Mouse (Mus musculus): ENCODE data around the gene Plac8. TPM values are rescaled to one million over a fixed set of nuclear protein-coding genes. Genes with fewer than 3 reads are reported as not detected.

Plac8 gene
- polyA plus RNA-seq, 1 experiment from 2014 or later: 34.3 TPM

- ATAC-seq (replicated peaks; ENCODE audit: low FRiP score) (no peak), DNase-seq (ENCODE audit: low spot score) (no peak)
- no peaks in the 10 kb centered on the region for H3K9me3 ChIP-seq (ENCODE audit: control insufficient read depth, low read length)
- no peak overlapping the region for H3K4me3 ChIP-seq (ENCODE audit: low read depth, low read length)
- H3K27me3 ChIP-seq (replicated peaks; ENCODE audit: control insufficient read depth, insufficient read depth, low read length): no peaks in the 10 kb centered on the region
- 89% methylated on average over 3 of the region's 3 CpGs for WGBS
- no peak overlapping the region for H3K9ac ChIP-seq (ENCODE audit: low read depth, low read length)
- H3K36me3 ChIP-seq (ENCODE audit: control insufficient read depth, insufficient read depth, low read length): no peaks in the 10 kb centered on the region
- H3K4me2 ChIP-seq: no peak overlapping the region
- 0 out of 2 replicates have a peak, but pooled peaks cover 2% of the 10 kb centered on the region for H3K4me1 ChIP-seq (replicated peaks; ENCODE audit: control insufficient read depth, insufficient read depth, low read length)
- no peak overlapping the region for H3K27ac ChIP-seq (ENCODE audit: low read depth, low read length)
Measured at GRCm38 (mm10) chr5:100558783-100559182, 13.3 kb downstream of the Plac8 start.

GRCm38 (mm10) chr5:100557537-100557936, 14.5 kb downstream of the Plac8 start:
- 61% methylated on average over 9 of the region's 9 CpGs for WGBS

GRCm38 (mm10) chr5:100557019-100557418, 15.0 kb downstream of the Plac8 start:
- Histone ChIP-seq H3K4me1 (replicated peaks; ENCODE audit: control insufficient read depth, insufficient read depth, low read length) (0 out of 2 replicates have a peak, but pooled peaks cover 2% of the 10 kb centered on the region), H3K36me3 (ENCODE audit: control insufficient read depth, insufficient read depth, low read length) (no peaks in the 10 kb centered on the region), H3K4me2 (no peak overlapping the region), H3K27me3 (replicated peaks; ENCODE audit: control insufficient read depth, insufficient read depth, low read length) (no peaks in the 10 kb centered on the region), H3K9me3 (ENCODE audit: control insufficient read depth, low read length) (no peaks in the 10 kb centered on the region), H3K27ac (ENCODE audit: low read depth, low read length) (no peak overlapping the region), H3K9ac (ENCODE audit: low read depth, low read length) (no peak overlapping the region), H3K4me3 (ENCODE audit: low read depth, low read length) (no peak overlapping the region)
- 78% methylated on average over 14 of the region's 14 CpGs for WGBS
- ATAC-seq (replicated peaks; ENCODE audit: low FRiP score) (no peak), DNase-seq (ENCODE audit: low spot score) (no peak)

More at GRCm38 (mm10) chr5:100557537-100557936, 14.5 kb downstream of the Plac8 start:
- ATAC-seq (replicated peaks; ENCODE audit: low FRiP score) (no peak), DNase-seq (ENCODE audit: low spot score) (no peak)
- Histone ChIP-seq H3K4me2 (no peak overlapping the region), H3K4me3 (ENCODE audit: low read depth, low read length) (no peak overlapping the region), H3K27ac (ENCODE audit: low read depth, low read length) (no peak overlapping the region), H3K27me3 (replicated peaks; ENCODE audit: control insufficient read depth, insufficient read depth, low read length) (no peaks in the 10 kb centered on the region), H3K9ac (ENCODE audit: low read depth, low read length) (no peak overlapping the region), H3K9me3 (ENCODE audit: control insufficient read depth, low read length) (no peaks in the 10 kb centered on the region), H3K36me3 (ENCODE audit: control insufficient read depth, insufficient read depth, low read length) (no peaks in the 10 kb centered on the region), H3K4me1 (replicated peaks; ENCODE audit: control insufficient read depth, insufficient read depth, low read length) (0 out of 2 replicates have a peak, but pooled peaks cover 2% of the 10 kb centered on the region)

- H3K4me1 ChIP-seq (replicated peaks; ENCODE audit: control insufficient read depth, insufficient read depth, low read length): peaks cover 2% of the 10 kb centered on the region; the same call in 1 of the 2 replicates
- no peaks in the 10 kb centered on the region for H3K27me3 ChIP-seq (replicated peaks; ENCODE audit: control insufficient read depth, insufficient read depth, low read length)
- no peak overlapping the region for H3K27ac ChIP-seq (ENCODE audit: low read depth, low read length)
- WGBS: 58% methylated on average over 8 of the region's 8 CpGs
- no peak overlapping the region for H3K4me2 ChIP-seq
- no peaks in the 10 kb centered on the region for H3K9me3 ChIP-seq (ENCODE audit: control insufficient read depth, low read length)
- DNase-seq (ENCODE audit: low spot score) (no peak), ATAC-seq (replicated peaks; ENCODE audit: low FRiP score) (no peak)
- no peak overlapping the region for H3K9ac ChIP-seq (ENCODE audit: low read depth, low read length)
- no peak overlapping the region for H3K4me3 ChIP-seq (ENCODE audit: low read depth, low read length)
- H3K36me3 ChIP-seq (ENCODE audit: control insufficient read depth, insufficient read depth, low read length): peaks cover 9% of the 10 kb centered on the region
Measured at GRCm38 (mm10) chr5:100553426-100553825, 18.6 kb downstream of the Plac8 start.

- H3K36me3 ChIP-seq (ENCODE audit: control insufficient read depth, insufficient read depth, low read length): peaks cover 14% of the 10 kb centered on the region
- DNase-seq (ENCODE audit: low spot score) (no peak), ATAC-seq (replicated peaks; ENCODE audit: low FRiP score) (no peak; the same call in 1 of the 2 replicates)
- no peaks in the 10 kb centered on the region for H3K27me3 ChIP-seq (replicated peaks; ENCODE audit: control insufficient read depth, insufficient read depth, low read length)
- WGBS: 57% methylated on average over 2 of the region's 2 CpGs
- no peaks in the 10 kb centered on the region for H3K9me3 ChIP-seq (ENCODE audit: control insufficient read depth, low read length)
- H3K4me3 ChIP-seq (ENCODE audit: low read depth, low read length): no peak overlapping the region
- no peak overlapping the region for H3K9ac ChIP-seq (ENCODE audit: low read depth, low read length)
- H3K27ac ChIP-seq (ENCODE audit: low read depth, low read length): no peak overlapping the region
- no peak overlapping the region for H3K4me2 ChIP-seq
- no peaks in the 10 kb centered on the region; the same call in 1 of the 2 replicates for H3K4me1 ChIP-seq (replicated peaks; ENCODE audit: control insufficient read depth, insufficient read depth, low read length)
Measured at GRCm38 (mm10) chr5:100551952-100552351, 20.1 kb downstream of the Plac8 start.

GRCm38 (mm10) chr5:100550151-100550550, 21.9 kb downstream of the Plac8 start:
- Histone ChIP-seq H3K36me3 (ENCODE audit: control insufficient read depth, insufficient read depth, low read length) (peaks cover 20% of the 10 kb centered on the region), H3K9ac (ENCODE audit: low read depth, low read length) (no peak overlapping the region), H3K4me3 (ENCODE audit: low read depth, low read length) (no peak overlapping the region), H3K27me3 (replicated peaks; ENCODE audit: control insufficient read depth, insufficient read depth, low read length) (no peaks in the 10 kb centered on the region), H3K4me2 (no peak overlapping the region), H3K27ac (ENCODE audit: low read depth, low read length) (no peak overlapping the region), H3K4me1 (replicated peaks; ENCODE audit: control insufficient read depth, insufficient read depth, low read length) (no peaks in the 10 kb centered on the region; the same call in 1 of the 2 replicates), H3K9me3 (ENCODE audit: control insufficient read depth, low read length) (no peaks in the 10 kb centered on the region)
- DNase-seq (ENCODE audit: low spot score) (no peak), ATAC-seq (replicated peaks; ENCODE audit: low FRiP score) (no peak)
- 92% methylated on average over 1 of the region's 1 CpGs for WGBS

GRCm38 (mm10) chr5:100549311-100549710, 22.7 kb downstream of the Plac8 start:
- DNase-seq (ENCODE audit: low spot score): no peak
- H3K4me2 ChIP-seq: no peak overlapping the region

GRCm38 (mm10) chr5:100548236-100548635, 23.8 kb downstream of the Plac8 start:
- peaks cover 29% of the 10 kb centered on the region for H3K36me3 ChIP-seq (ENCODE audit: control insufficient read depth, insufficient read depth, low read length)
- no peaks in the 10 kb centered on the region; the same call in 1 of the 2 replicates for H3K4me1 ChIP-seq (replicated peaks; ENCODE audit: control insufficient read depth, insufficient read depth, low read length)
- H3K4me2 ChIP-seq: no peak overlapping the region
- H3K27me3 ChIP-seq (replicated peaks; ENCODE audit: control insufficient read depth, insufficient read depth, low read length): no peaks in the 10 kb centered on the region
- DNase-seq (ENCODE audit: low spot score) (no peak), ATAC-seq (replicated peaks; ENCODE audit: low FRiP score) (no peak)
- no peaks in the 10 kb centered on the region for H3K9me3 ChIP-seq (ENCODE audit: control insufficient read depth, low read length)
- 88% methylated on average over 2 of the region's 2 CpGs for WGBS
- no peak overlapping the region for H3K27ac ChIP-seq (ENCODE audit: low read depth, low read length)
- H3K9ac ChIP-seq (ENCODE audit: low read depth, low read length): no peak overlapping the region
- H3K4me3 ChIP-seq (ENCODE audit: low read depth, low read length): no peak overlapping the region

More at GRCm38 (mm10) chr5:100549311-100549710, 22.7 kb downstream of the Plac8 start:
- H3K9me3 ChIP-seq (ENCODE audit: control insufficient read depth, low read length): no peaks in the 10 kb centered on the region
- WGBS: 93% methylated on average over 4 of the region's 4 CpGs
- no peak for ATAC-seq (replicated peaks; ENCODE audit: low FRiP score)
- no peak overlapping the region for H3K4me3 ChIP-seq (ENCODE audit: low read depth, low read length)
- H3K27me3 ChIP-seq (replicated peaks; ENCODE audit: control insufficient read depth, insufficient read depth, low read length): no peaks in the 10 kb centered on the region
- no peak overlapping the region for H3K27ac ChIP-seq (ENCODE audit: low read depth, low read length)
- H3K9ac ChIP-seq (ENCODE audit: low read depth, low read length): no peak overlapping the region
- no peaks in the 10 kb centered on the region; the same call in 1 of the 2 replicates for H3K4me1 ChIP-seq (replicated peaks; ENCODE audit: control insufficient read depth, insufficient read depth, low read length)
- H3K36me3 ChIP-seq (ENCODE audit: control insufficient read depth, insufficient read depth, low read length): peaks cover 23% of the 10 kb centered on the region

GRCm38 (mm10) chr5:100546294-100547080, 25.6 kb downstream of the Plac8 start:
- DNase-seq (ENCODE audit: low spot score) (no peak), ATAC-seq (replicated peaks; ENCODE audit: low FRiP score) (no peak)
- Histone ChIP-seq H3K9ac (ENCODE audit: low read depth, low read length) (no peak overlapping the region), H3K4me2 (no peak overlapping the region), H3K4me3 (ENCODE audit: low read depth, low read length) (no peak overlapping the region), H3K4me1 (replicated peaks; ENCODE audit: control insufficient read depth, insufficient read depth, low read length) (no peaks in the 10 kb centered on the region), H3K9me3 (ENCODE audit: control insufficient read depth, low read length) (no peaks in the 10 kb centered on the region), H3K27ac (ENCODE audit: low read depth, low read length) (no peak overlapping the region), H3K27me3 (replicated peaks; ENCODE audit: control insufficient read depth, insufficient read depth, low read length) (no peaks in the 10 kb centered on the region), H3K36me3 (ENCODE audit: control insufficient read depth, insufficient read depth, low read length) (peaks cover 34% of the 10 kb centered on the region)
- WGBS: 83% methylated on average over 6 of the region's 6 CpGs
